Mouse (Mus musculus): Measurements from ENCODE around the gene Arl5c. TPM values are rescaled to one million over a fixed set of nuclear protein-coding genes. Genes with fewer than 3 reads are reported as not detected.

Arl5c gene
- total and polyA plus RNA-seq, 2 experiments from 2014 or later = 2.9 TPM; not detected in 1

DNA sequence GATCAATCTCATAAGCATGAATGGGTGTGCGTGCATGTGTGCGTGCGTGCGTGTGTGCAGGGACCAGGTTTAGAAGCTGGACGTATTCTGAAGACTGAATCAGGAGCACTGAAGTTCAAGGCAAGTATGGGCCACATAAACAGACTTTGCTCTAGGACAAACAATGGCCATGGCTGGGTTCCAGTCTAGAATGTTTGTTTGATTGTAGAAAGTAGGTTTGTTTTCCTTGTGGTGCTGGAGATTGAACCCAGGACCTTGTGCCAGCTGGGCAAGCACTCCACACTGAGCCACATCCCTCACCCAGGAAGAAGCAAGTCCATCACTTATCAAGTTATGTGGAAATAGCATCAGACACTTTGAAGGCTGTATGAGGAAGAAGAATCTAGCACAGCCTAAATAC lies 20.2 kb upstream of the Arl5c start:
- WGBS = 88% methylated on average over 5 of the region's 5 CpGs
- DNase-seq (ENCODE audit: low spot score) (no peak), ATAC-seq (ENCODE audit: insufficient read depth, low read depth) (no peak)
- H3K27me3 ChIP-seq (ENCODE audit: control insufficient read depth, insufficient read depth, low read length) = no peaks in the 10 kb centered on the region
- H3K9ac ChIP-seq (replicated peaks; ENCODE audit: low read depth, low read length) = no peak overlapping the region
- H3K4me2 ChIP-seq (ENCODE audit: low read depth, low read length) = no peak overlapping the region
- no peak overlapping the region for H3K27ac ChIP-seq (ENCODE audit: low read depth)
- 0 out of 2 replicates have a peak, but pooled peaks cover 8% of the 10 kb centered on the region for H3K36me3 ChIP-seq (replicated peaks; ENCODE audit: control insufficient read depth, insufficient read depth, low read length)
- TF ChIP-seq CTCF (IDR thresholded peaks at IDR 0.05; ENCODE audit: low read depth) = no peak
- TF ChIP-seq EP300 (IDR thresholded peaks at IDR 0.05; ENCODE audit: low read depth) = no peak
- H3K4me1 ChIP-seq (ENCODE audit: control insufficient read depth, insufficient read depth) = 0 out of 2 replicates have a peak, but pooled peaks cover 3% of the 10 kb centered on the region
- no peak overlapping the region for H3K4me3 ChIP-seq (ENCODE audit: low read depth, low read length)
- no peaks in the 10 kb centered on the region for H3K9me3 ChIP-seq (replicated peaks; ENCODE audit: control insufficient read depth, low read length)

DNA sequence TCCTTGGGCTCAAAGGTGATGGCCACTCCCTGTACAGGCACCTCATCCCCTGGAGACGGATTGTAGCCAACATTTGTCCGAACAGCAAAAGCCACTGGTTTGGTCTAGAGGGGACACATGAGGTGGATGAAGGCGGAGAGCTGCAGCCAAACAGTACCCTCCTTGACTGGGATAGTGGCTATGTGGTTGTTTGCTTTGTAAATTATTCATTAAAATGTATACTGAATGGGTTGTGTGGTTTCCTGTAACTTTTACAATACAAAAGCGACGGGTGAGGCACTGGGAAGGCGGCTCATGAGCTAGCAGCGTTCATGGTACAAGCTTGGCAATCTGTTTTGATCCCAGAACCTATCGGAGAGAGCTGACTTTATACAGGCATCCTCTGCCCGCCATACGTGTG lies 16.9 kb upstream of the Arl5c start:
- Histone ChIP-seq H3K9me3 (replicated peaks; ENCODE audit: control insufficient read depth, low read length) (no peaks in the 10 kb centered on the region), H3K4me3 (ENCODE audit: low read depth, low read length) (no peak overlapping the region), H3K36me3 (replicated peaks; ENCODE audit: control insufficient read depth, insufficient read depth, low read length) (peaks cover 20% of the 10 kb centered on the region), H3K27me3 (ENCODE audit: control insufficient read depth, insufficient read depth, low read length) (no peaks in the 10 kb centered on the region), H3K4me1 (ENCODE audit: control insufficient read depth, insufficient read depth) (no peaks in the 10 kb centered on the region), H3K27ac (ENCODE audit: low read depth) (no peak overlapping the region), H3K9ac (replicated peaks; ENCODE audit: low read depth, low read length) (no peak overlapping the region), H3K4me2 (ENCODE audit: low read depth, low read length) (no peak overlapping the region)
- DNase-seq (ENCODE audit: low spot score) (no peak), ATAC-seq (ENCODE audit: insufficient read depth, low read depth) (no peak)
- WGBS = 81% methylated on average over 10 of the region's 10 CpGs
- TF ChIP-seq CTCF (IDR thresholded peaks at IDR 0.05; ENCODE audit: low read depth) (no peak), EP300 (IDR thresholded peaks at IDR 0.05; ENCODE audit: low read depth) (no peak)

- Histone ChIP-seq H3K27me3 (ENCODE audit: control insufficient read depth, insufficient read depth, low read length) (no peaks in the 10 kb centered on the region), H3K27ac (ENCODE audit: low read depth) (no peak overlapping the region), H3K4me3 (ENCODE audit: low read depth, low read length) (no peak overlapping the region), H3K9ac (replicated peaks; ENCODE audit: low read depth, low read length) (no peak overlapping the region), H3K4me1 (ENCODE audit: control insufficient read depth, insufficient read depth) (no peaks in the 10 kb centered on the region), H3K36me3 (replicated peaks; ENCODE audit: control insufficient read depth, insufficient read depth, low read length) (peaks cover 20% of the 10 kb centered on the region), H3K4me2 (ENCODE audit: low read depth, low read length) (no peak overlapping the region), H3K9me3 (replicated peaks; ENCODE audit: control insufficient read depth, low read length) (no peaks in the 10 kb centered on the region)
- TF ChIP-seq CTCF (IDR thresholded peaks at IDR 0.05; ENCODE audit: low read depth) = no peak
- TF ChIP-seq EP300 (IDR thresholded peaks at IDR 0.05; ENCODE audit: low read depth) = no peak
- DNase-seq (ENCODE audit: low spot score) (no peak), ATAC-seq (ENCODE audit: insufficient read depth, low read depth) (no peak)
- 53% methylated on average over 9 of the region's 9 CpGs for WGBS
These were observed 15.7 kb upstream of the Arl5c start for GRCm38 (mm10) chr11:98011716-98012115.

GRCm38 (mm10) chr11:98008087-98008486 lies 12.1 kb upstream of the Arl5c start:
- TF ChIP-seq EP300 (IDR thresholded peaks at IDR 0.05; ENCODE audit: low read depth) (no peak), CTCF (IDR thresholded peaks at IDR 0.05; ENCODE audit: low read depth) (no peak)
- 72% methylated on average over 11 of the region's 11 CpGs for WGBS
- ATAC-seq (ENCODE audit: insufficient read depth, low read depth) (no peak), DNase-seq (ENCODE audit: low spot score) (no peak)
- Histone ChIP-seq H3K27ac (ENCODE audit: low read depth) (no peak overlapping the region), H3K9me3 (replicated peaks; ENCODE audit: control insufficient read depth, low read length) (no peaks in the 10 kb centered on the region), H3K36me3 (replicated peaks; ENCODE audit: control insufficient read depth, insufficient read depth, low read length) (peaks cover 12% of the 10 kb centered on the region), H3K27me3 (ENCODE audit: control insufficient read depth, insufficient read depth, low read length) (peaks cover 6% of the 10 kb centered on the region; the same call in 1 of the 2 replicates), H3K4me1 (ENCODE audit: control insufficient read depth, insufficient read depth) (0 out of 2 replicates have a peak, but pooled peaks cover 4% of the 10 kb centered on the region), H3K9ac (replicated peaks; ENCODE audit: low read depth, low read length) (no peak overlapping the region), H3K4me3 (ENCODE audit: low read depth, low read length) (no peak overlapping the region), H3K4me2 (ENCODE audit: low read depth, low read length) (no peak overlapping the region)

DNA sequence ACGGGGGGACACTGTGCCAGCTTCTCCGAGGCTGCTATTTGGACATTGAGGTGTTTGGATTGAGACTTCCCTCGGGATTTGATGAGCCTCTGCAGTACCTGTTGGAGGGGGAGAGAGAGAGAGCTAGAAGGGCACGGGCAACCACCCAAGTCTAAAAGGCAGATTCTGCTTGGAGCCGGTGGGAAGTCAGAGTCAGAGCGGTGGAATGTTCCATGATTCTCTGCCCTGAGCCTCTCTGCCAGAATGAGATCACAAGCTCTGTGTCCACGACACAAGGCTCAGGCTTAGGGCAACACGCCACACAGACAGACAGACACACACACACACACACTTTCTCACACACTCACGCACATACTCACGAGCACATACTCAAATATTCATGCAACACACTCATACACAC lies 9.7 kb upstream of the Arl5c start:
- Histone ChIP-seq H3K4me2 (ENCODE audit: low read depth, low read length) (no peak overlapping the region), H3K9ac (replicated peaks; ENCODE audit: low read depth, low read length) (no peak overlapping the region), H3K27ac (ENCODE audit: low read depth) (peak overlapping the region; percentile 68), H3K27me3 (ENCODE audit: control insufficient read depth, insufficient read depth, low read length) (peaks cover 14% of the 10 kb centered on the region), H3K4me3 (ENCODE audit: low read depth, low read length) (no peak overlapping the region), H3K36me3 (replicated peaks; ENCODE audit: control insufficient read depth, insufficient read depth, low read length) (peaks cover 12% of the 10 kb centered on the region), H3K9me3 (replicated peaks; ENCODE audit: control insufficient read depth, low read length) (no peaks in the 10 kb centered on the region), H3K4me1 (ENCODE audit: control insufficient read depth, insufficient read depth) (peaks cover 15% of the 10 kb centered on the region; the same call in 1 of the 2 replicates)
- no peak for TF ChIP-seq CTCF (IDR thresholded peaks at IDR 0.05; ENCODE audit: low read depth)
- TF ChIP-seq EP300 (IDR thresholded peaks at IDR 0.05; ENCODE audit: low read depth) = no peak
- DNase-seq (ENCODE audit: low spot score) (peak; percentile 75), ATAC-seq (ENCODE audit: insufficient read depth, low read depth) (peak; percentile 83)
- 48% methylated on average over 10 of the region's 10 CpGs for WGBS

DNA sequence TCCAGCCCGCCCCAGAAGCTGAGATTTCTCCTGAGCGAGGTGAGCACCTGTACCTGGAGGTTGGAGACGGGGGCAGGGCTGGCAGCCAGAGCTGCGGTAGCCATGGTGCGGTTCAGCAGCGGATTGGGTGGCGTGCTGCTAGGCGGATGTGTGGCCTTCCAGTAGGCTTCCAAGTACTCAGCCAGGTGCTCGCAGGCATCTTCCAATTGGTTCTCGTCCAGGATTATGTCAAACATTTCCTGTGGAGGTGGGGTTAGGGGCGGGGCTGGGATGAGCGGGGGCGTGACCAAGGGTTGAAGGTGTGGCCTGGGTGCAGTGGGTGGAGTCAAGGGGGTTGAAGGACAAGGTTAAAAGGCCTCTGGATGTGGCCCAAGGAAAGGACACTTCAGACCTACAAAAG lies 9.1 kb upstream of the Arl5c start:
- H3K27me3 ChIP-seq (ENCODE audit: control insufficient read depth, insufficient read depth, low read length) = peaks cover 19% of the 10 kb centered on the region
- 0 out of 2 replicates have a peak overlapping the region, but pooled peaks have one; percentile 68 for H3K27ac ChIP-seq (ENCODE audit: low read depth)

More for the DNA sequence above, 9.1 kb upstream of the Arl5c start:
- no peak for TF ChIP-seq EP300 (IDR thresholded peaks at IDR 0.05; ENCODE audit: low read depth)
- no peak for TF ChIP-seq CTCF (IDR thresholded peaks at IDR 0.05; ENCODE audit: low read depth)
- WGBS = 61% methylated on average over 13 of the region's 13 CpGs
- no peak overlapping the region for H3K4me2 ChIP-seq (ENCODE audit: low read depth, low read length)
- no peaks in the 10 kb centered on the region for H3K9me3 ChIP-seq (replicated peaks; ENCODE audit: control insufficient read depth, low read length)
- H3K36me3 ChIP-seq (replicated peaks; ENCODE audit: control insufficient read depth, insufficient read depth, low read length) = peaks cover 12% of the 10 kb centered on the region
- DNase-seq (ENCODE audit: low spot score) (no peak), ATAC-seq (ENCODE audit: insufficient read depth, low read depth) (peak; percentile 18; the same call in 1 of the 2 replicates)
- no peak overlapping the region for H3K4me3 ChIP-seq (ENCODE audit: low read depth, low read length)
- H3K4me1 ChIP-seq (ENCODE audit: control insufficient read depth, insufficient read depth) = peaks cover 15% of the 10 kb centered on the region; the same call in 1 of the 2 replicates
- no peak overlapping the region for H3K9ac ChIP-seq (replicated peaks; ENCODE audit: low read depth, low read length)

Data from heart, postnatal 0 days (tissue).